Mouse (Mus musculus) heart, postnatal 0 days (tissue): ENCODE results near the gene Rbl2.

ENCODE experiments used
- CTCF ChIP-seq: IDR thresholded peaks from 2 replicates; pipeline ENCODE4 v1.5.1; 2016; ENCODE audit warnings: antibody characterized with exemption, control low read depth, low read depth
- EP300 ChIP-seq: IDR thresholded peaks from 2 replicates; pipeline ENCODE4 v1.6.1; 2016; ENCODE audit warnings: antibody characterized with exemption, low read depth

DNA sequence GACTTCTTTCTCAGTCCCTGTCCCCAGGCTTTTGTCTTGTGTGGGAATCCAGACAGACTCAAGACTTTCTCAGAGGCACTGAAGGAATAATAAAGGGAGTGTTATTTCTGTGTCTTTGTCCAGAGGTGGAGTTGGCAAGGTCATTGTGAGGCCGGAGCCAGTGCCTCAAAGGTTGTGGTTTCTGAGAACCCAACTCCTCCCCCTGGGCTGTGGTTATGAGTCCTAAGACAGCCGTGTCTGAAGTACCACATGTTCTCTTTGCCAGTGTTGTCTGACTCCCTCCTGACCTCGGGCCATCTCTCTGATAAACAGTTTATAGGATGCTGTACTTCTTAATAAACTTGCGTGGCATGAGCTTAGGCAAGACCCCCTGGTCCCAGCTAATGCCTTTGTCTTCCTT is 4.7 kb upstream of the Rbl2 start:
- no peak for TF ChIP-seq CTCF
- TF ChIP-seq EP300: no peak
